In the genomic region with DNA sequence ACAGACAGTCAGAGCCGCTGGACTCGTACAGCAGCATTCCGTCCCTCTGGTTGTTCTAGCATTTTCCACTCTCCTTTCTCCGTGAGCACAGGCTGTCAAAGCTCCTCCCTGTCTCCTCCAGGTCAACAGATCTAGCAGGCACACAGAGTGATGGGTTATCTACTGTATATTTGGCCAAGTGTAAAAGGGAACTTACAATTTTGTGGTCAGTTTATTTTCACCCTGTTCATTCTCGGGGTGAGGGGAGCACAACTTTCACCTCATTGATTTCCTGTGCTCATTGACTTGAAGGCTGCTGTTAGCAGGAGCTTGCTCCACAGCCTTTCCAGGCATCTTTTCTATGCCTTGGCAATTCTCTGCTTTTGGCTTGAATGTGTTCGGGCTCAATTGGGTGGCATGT, we compare ENCODE assay signal across 14 mouse cellular contexts.
DNase-seq lines count a peak whose midpoint lies in the region; ATAC-seq lines count a peak whose summit lies in the region.
"Had no signal": no experiment of that assay in that cellular context is flagged by ENCODE, and none has a peak within 500 bp of the region (broad histone marks: within the 10 kb centered on the region; RNA-seq: fewer than 3 reads in every experiment).

No protein-coding gene starts in this region.

- peak; percentile 33 for DNase-seq in heart, adult 11 months
- DNase-seq in heart, postnatal 36 days = no peak
- DNase-seq in 416B (ENCODE audit: low read depth) = peak; percentile 4
- DNase-seq in adrenal gland, adult 18-20 months (ENCODE audit: low spot score in 2 of 2) = no peak
- DNase-seq: adrenal gland, adult 8-10 months; adrenal gland, postnatal 36 days; cerebellum, adult 2 months; cerebellum, postnatal 10 days; forebrain, postnatal 0 days; gastrocnemius, postnatal 14 days; heart, postnatal 10 days had no signal

- intact Hi-C loops in heart, postnatal 36 days (cut with DNase I) = no loop called here

- peak; percentile 78 for ATAC-seq in granulocyte monocyte progenitor cell, adult 5-6 weeks (replicated peaks; ENCODE audit: poor library complexity, severe bottlenecking)
- 0 out of 2 replicates have a peak, but pooled peaks have one; percentile 25 for ATAC-seq in neutrophil, adult 5-6 weeks (ENCODE audit: extremely low read depth, insufficient number of reproducible peaks, low FRiP score, poor library complexity, severe bottlenecking)
- ATAC-seq in monocyte, adult 5-6 weeks (replicated peaks; ENCODE audit: insufficient number of reproducible peaks, low FRiP score, low TSS enrichment, poor library complexity, severe bottlenecking) = no peak
- ATAC-seq: forebrain, postnatal 0 days had no signal

Comparison
In these comparisons a context has a peak if more than half of its experiments do, and no peak if none do; other contexts are left out.
1. DNase-seq: peak in heart, adult 11 months (single experiment) and 416B (single experiment); none in heart, postnatal 36 days (0 of 2) and adrenal gland, adult 18-20 months (0 of 2).